22 mouse cellular contexts compared by ENCODE assay signal in genomic region chr14:59893971-59894370, GRCm38 (mm10).
A peak's percentile ranks its signal among the peaks of the same experiment; 100 is the strongest.
DNase-seq lines count a peak whose midpoint lies in the region; ATAC-seq lines count a peak whose summit lies in the region.
"Had no signal": no experiment of that assay in that cellular context is flagged by ENCODE, and none has a peak within 500 bp of the region (broad histone marks: within the 10 kb centered on the region; RNA-seq: fewer than 3 reads in every experiment).

No protein-coding gene starts in this region.

- no peak overlapping the region for H3K9ac ChIP-seq in forebrain, embryonic 14.5 days (ENCODE audit: low read length)
- H3K9ac ChIP-seq in hindbrain, embryonic 16.5 days (ENCODE audit: low read depth, low read length) = no peak overlapping the region
- H3K9ac ChIP-seq: hindbrain, embryonic 12.5 days; intestine, embryonic 15.5 days; liver, embryonic 12.5 days; lung, embryonic 14.5 days; neural tube, embryonic 13.5 days had no signal

- no peak overlapping the region for H3K4me2 ChIP-seq in forebrain, embryonic 14.5 days (ENCODE audit: low read length)
- no peak overlapping the region for H3K4me2 ChIP-seq in hindbrain, embryonic 16.5 days (ENCODE audit: low read length)
- H3K4me2 ChIP-seq: hindbrain, embryonic 12.5 days; intestine, embryonic 15.5 days; liver, embryonic 12.5 days; lung, embryonic 14.5 days; midbrain, embryonic 11.5 days; neural tube, embryonic 13.5 days had no signal

- no peak overlapping the region for H3K27ac ChIP-seq in forebrain, embryonic 14.5 days (ENCODE audit: low read depth, low read length)
- H3K27ac ChIP-seq in forebrain, embryonic 10.5 days = no peak overlapping the region
- H3K27ac ChIP-seq in hindbrain, embryonic 16.5 days (ENCODE audit: low read depth, low read length) = no peak overlapping the region
- H3K27ac ChIP-seq: hindbrain, embryonic 12.5 days; intestine, embryonic 15.5 days; kidney, postnatal 0 days; liver, embryonic 12.5 days; neural tube, embryonic 13.5 days had no signal

- no peaks in the 10 kb centered on the region for H3K27me3 ChIP-seq in forebrain, embryonic 14.5 days (replicated peaks; ENCODE audit: control insufficient read depth, insufficient read depth, low read length)
- H3K27me3 ChIP-seq in forebrain, embryonic 10.5 days (ENCODE audit: poor library complexity, severe bottlenecking) = no peaks in the 10 kb centered on the region
- H3K27me3 ChIP-seq in hindbrain, embryonic 16.5 days (replicated peaks; ENCODE audit: control insufficient read depth, insufficient read depth, low read length) = no peaks in the 10 kb centered on the region
- H3K27me3 ChIP-seq: hindbrain, embryonic 12.5 days; intestine, embryonic 15.5 days; liver, embryonic 12.5 days; neural tube, embryonic 13.5 days had no signal

- H3K4me3 ChIP-seq in forebrain, embryonic 14.5 days (ENCODE audit: low read depth, low read length) = no peak overlapping the region
- no peak overlapping the region for H3K4me3 ChIP-seq in forebrain, embryonic 10.5 days
- H3K4me3 ChIP-seq in hindbrain, embryonic 16.5 days (ENCODE audit: low read length) = no peak overlapping the region
- H3K4me3 ChIP-seq: hindbrain, embryonic 12.5 days; intestine, embryonic 15.5 days; liver, embryonic 12.5 days; neural tube, embryonic 13.5 days had no signal

- WGBS in forebrain, embryonic 14.5 days = 63% methylated on average over 1 of the region's 1 CpGs
- 76% methylated on average over 1 of the region's 1 CpGs for WGBS in forebrain, embryonic 10.5 days
- WGBS in hindbrain, embryonic 16.5 days = 66% methylated on average over 1 of the region's 1 CpGs

- ATAC-seq in forebrain, embryonic 14.5 days = no peak
- ATAC-seq in hindbrain, embryonic 16.5 days = no peak
- ATAC-seq: intestine, embryonic 15.5 days; liver, embryonic 12.5 days had no signal

- no peaks in the 10 kb centered on the region for H3K36me3 ChIP-seq in forebrain, embryonic 14.5 days (ENCODE audit: control insufficient read depth, insufficient read depth, low read length)
- H3K36me3 ChIP-seq in forebrain, embryonic 10.5 days (replicated peaks) = no peaks in the 10 kb centered on the region
- H3K36me3 ChIP-seq in hindbrain, embryonic 16.5 days (ENCODE audit: control insufficient read depth, insufficient read depth, low read length) = no peaks in the 10 kb centered on the region
- H3K36me3 ChIP-seq: hindbrain, embryonic 12.5 days; intestine, embryonic 15.5 days; liver, embryonic 12.5 days; neural tube, embryonic 13.5 days had no signal

- peak; percentile 38 for DNase-seq in forebrain, embryonic 14.5 days (ENCODE audit: low spot score)
- DNase-seq in forebrain, embryonic 10.5 days (ENCODE audit: extremely low spot score, low spot score) = no peak
- DNase-seq in A20 (ENCODE audit: low read depth, low spot score) = peak; percentile 18
- peak; percentile 31 for DNase-seq in cerebellum, adult 8-10 months
- DNase-seq in layer of hippocampus, adult 8-10 months (ENCODE audit: low spot score in 2 of 2) = peak; percentile 22 to 38
- no peak for DNase-seq in adrenal gland, postnatal 25 days
- no peak for DNase-seq in urinary bladder, adult 18-20 months (ENCODE audit: low spot score in 2 of 2)
- DNase-seq: adrenal gland, postnatal 10 days; B cell, adult 2 months; gastrocnemius, postnatal 25 days; left cerebral cortex, postnatal 4 days; lung, embryonic 14.5 days; lung, postnatal 4 days; right cerebral cortex, postnatal 25 days; thymus, postnatal 25 days had no signal

- no peaks in the 10 kb centered on the region for H3K4me1 ChIP-seq in forebrain, embryonic 14.5 days (ENCODE audit: control insufficient read depth, insufficient read depth, low read length)
- peaks cover 5% of the 10 kb centered on the region for H3K4me1 ChIP-seq in forebrain, embryonic 10.5 days
- no peaks in the 10 kb centered on the region for H3K4me1 ChIP-seq in hindbrain, embryonic 16.5 days (ENCODE audit: control insufficient read depth, insufficient read depth, low read depth, low read length)
- H3K4me1 ChIP-seq: intestine, embryonic 15.5 days; liver, embryonic 12.5 days; neural tube, embryonic 13.5 days had no signal

- H3K9me3 ChIP-seq in forebrain, embryonic 14.5 days (replicated peaks; ENCODE audit: control insufficient read depth, low read length) = no peaks in the 10 kb centered on the region
- no peaks in the 10 kb centered on the region for H3K9me3 ChIP-seq in forebrain, embryonic 10.5 days
- no peaks in the 10 kb centered on the region for H3K9me3 ChIP-seq in hindbrain, embryonic 16.5 days (ENCODE audit: control insufficient read depth, low read length)
- H3K9me3 ChIP-seq: hindbrain, embryonic 12.5 days; intestine, embryonic 15.5 days; liver, embryonic 12.5 days; neural tube, embryonic 13.5 days had no signal

Comparison
In these comparisons a context has a peak if more than half of its experiments do, and no peak if none do; other contexts are left out.
1. DNase-seq: peak in forebrain, embryonic 14.5 days (single experiment), A20 (single experiment), cerebellum, adult 8-10 months (single experiment) and layer of hippocampus, adult 8-10 months (2 of 2); none in forebrain, embryonic 10.5 days (single experiment), adrenal gland, postnatal 25 days (single experiment) and urinary bladder, adult 18-20 months (0 of 2).